Mouse (Mus musculus) brain, embryonic 14.5 days (tissue): ENCODE results near the gene Gli2.

Experiments
- CTCF ChIP-seq: fragments of 200-500 bp; IDR thresholded peaks from 2 replicates; pipeline ENCODE4 v1.5.1; 2012; ENCODE audit warnings: inconsistent platforms, mild to moderate bottlenecking, moderate library complexity, borderline replicate concordance; ENCODE audit not compliant: insufficient read depth, insufficient read length; ENCODE audit errors: extremely low read depth
- POLR2A ChIP-seq: fragments of 200-500 bp; IDR thresholded peaks from 2 replicates; pipeline ENCODE4 v1.6.1; 2012; ENCODE audit warnings: mild to moderate bottlenecking, inconsistent platforms, borderline replicate concordance; ENCODE audit not compliant: poor library complexity, insufficient read depth, insufficient read length, severe bottlenecking; ENCODE audit errors: extremely low read depth

GRCm38 (mm10) chr1:118904431-118904830 lies 149.0 kb downstream of the Gli2 start:
- no peak for TF ChIP-seq CTCF
- TF ChIP-seq POLR2A: no peak
